Mouse (Mus musculus) retina, adult 2 months (tissue): ENCODE data around the gene Cnn3.

ENCODE experiments used
- DNase-seq: peaks from one replicate; pipeline ENCODE4 v3.0.0-alpha.2; 2012; ENCODE audit warnings: low read depth, low spot score

The Cnn3 gene

GRCm38 (mm10) chr3:121418251-121418601 is 8.1 kb upstream of the Cnn3 start:
- DNase-seq = no peak

- DNase-seq = no peak
Observed at GRCm38 (mm10) chr3:121418850-121419435, 7.4 kb upstream of the Cnn3 start.

GRCm38 (mm10) chr3:121422405-121422804 is 3.9 kb upstream of the Cnn3 start:
- no peak for DNase-seq

GRCm38 (mm10) chr3:121426621-121427519 is 573 bp downstream of the Cnn3 start:
- DNase-seq = no peak

- DNase-seq = no peak
Observed at GRCm38 (mm10) chr3:121427520-121427908, 1.2 kb downstream of the Cnn3 start.

- no peak for DNase-seq
Observed at GRCm38 (mm10) chr3:121428230-121428629, 1.9 kb downstream of the Cnn3 start.

- DNase-seq = no peak
Observed at GRCm38 (mm10) chr3:121428696-121429259, 2.5 kb downstream of the Cnn3 start.

- DNase-seq = no peak
Observed at GRCm38 (mm10) chr3:121429469-121429868, 3.2 kb downstream of the Cnn3 start.

- no peak for DNase-seq
Observed at GRCm38 (mm10) chr3:121430289-121430936, 4.1 kb downstream of the Cnn3 start.

- DNase-seq = no peak
Observed at GRCm38 (mm10) chr3:121433359-121433758, 7.1 kb downstream of the Cnn3 start.

- no peak for DNase-seq
Observed at GRCm38 (mm10) chr3:121433968-121434533, 7.8 kb downstream of the Cnn3 start.

GRCm38 (mm10) chr3:121435296-121435695 is 9.0 kb downstream of the Cnn3 start:
- DNase-seq = no peak

GRCm38 (mm10) chr3:121437070-121437469 is 10.8 kb downstream of the Cnn3 start:
- DNase-seq = no peak

- DNase-seq = no peak
Observed at GRCm38 (mm10) chr3:121437996-121438395, 11.7 kb downstream of the Cnn3 start.

- no peak for DNase-seq
Observed at GRCm38 (mm10) chr3:121439623-121440161, 13.4 kb downstream of the Cnn3 start.

- no peak for DNase-seq
Observed at GRCm38 (mm10) chr3:121441504-121441903, 15.2 kb downstream of the Cnn3 start.

GRCm38 (mm10) chr3:121442288-121442687 is 16.0 kb downstream of the Cnn3 start:
- DNase-seq = no peak

GRCm38 (mm10) chr3:121443861-121444271 is 17.6 kb downstream of the Cnn3 start:
- no peak for DNase-seq

- no peak for DNase-seq
Observed at GRCm38 (mm10) chr3:121444414-121444813, 18.1 kb downstream of the Cnn3 start.

GRCm38 (mm10) chr3:121446454-121446853 is 20.2 kb downstream of the Cnn3 start:
- DNase-seq = no peak

- DNase-seq = no peak
Observed at GRCm38 (mm10) chr3:121448029-121448468, 21.8 kb downstream of the Cnn3 start.

GRCm38 (mm10) chr3:121448606-121449005 is 22.3 kb downstream of the Cnn3 start:
- DNase-seq = no peak
